Mouse (Mus musculus) heart, adult 2 months (tissue): ENCODE data around the gene Poldip3.

Source experiments
- CTCF ChIP-seq: fragments of 200-600 bp; IDR thresholded peaks from 2 replicates; pipeline ENCODE4 v1.8.1; 2022; ENCODE audit warnings: antibody characterized with exemption, mild to moderate bottlenecking, moderate library complexity
- EP300 ChIP-seq: fragments of 200-500 bp; IDR thresholded peaks from 2 replicates; pipeline ENCODE4 v1.6.1; 2011; ENCODE audit warnings: low read depth, low read length, control low read depth; ENCODE audit not compliant: insufficient read depth
- POLR2A ChIP-seq: fragments of 200-500 bp; IDR thresholded peaks from 2 replicates; pipeline ENCODE4 v1.6.1; 2011; ENCODE audit warnings: mild to moderate bottlenecking, low read depth, low read length, control low read depth; ENCODE audit not compliant: insufficient read depth

- TF ChIP-seq POLR2A (no peak), EP300 (no peak), CTCF (no peak)
Measured at GRCm38 (mm10) chr15:83134671-83135070, 14.5 kb downstream of the Poldip3 start.
